Mouse (Mus musculus) embryonic fibroblast, embryonic 13.5 days (primary cell): ENCODE measurements around the gene Usf3. TPM values are rescaled to one million over a fixed set of nuclear protein-coding genes. Genes with fewer than 3 reads are reported as not detected.
A peak's percentile ranks its signal among the peaks of the same experiment; 100 is the strongest.

ENCODE experiments used
- H3K27ac ChIP-seq: 2 replicates; pipeline ENCODE4 v1.5.1; 2012; ENCODE audit warnings: low read length, control low read depth, inconsistent platforms; ENCODE audit not compliant: insufficient read depth
- H3K4me1 ChIP-seq: 2 replicates; pipeline ENCODE4 v1.6.1; 2011; ENCODE audit warnings: low read length; ENCODE audit not compliant: control insufficient read depth, insufficient read depth
- H3K4me3 ChIP-seq: 2 replicates; pipeline ENCODE4 v1.5.1; 2011; ENCODE audit warnings: mild to moderate bottlenecking, control low read depth, low read length; ENCODE audit not compliant: insufficient read depth
- CTCF ChIP-seq: IDR thresholded peaks from 2 replicates; pipeline ENCODE4 v1.5.1; 2011; ENCODE audit warnings: mild to moderate bottlenecking, control low read depth, low read length, moderate library complexity, borderline replicate concordance; ENCODE audit not compliant: insufficient read depth
- POLR2A ChIP-seq: IDR thresholded peaks from 2 replicates; pipeline ENCODE4 v1.6.1; 2011; ENCODE audit warnings: low read depth, mild to moderate bottlenecking, control low read depth, low read length, moderate library complexity
- polyA plus RNA-seq: library from polyadenylated mRNA; stranded (reverse); fragments of >200 nt; gene quantifications from 2 replicates; pipeline ENCODE4 v1.2.4, GENCODE M21; 2011; ENCODE audit warnings: low read depth; ENCODE audit not compliant: missing spikeins, insufficient read length

Gene Usf3
- polyA plus RNA-seq, 1 experiment, result 15.8 TPM

GRCm38 (mm10) chr16:44139536-44140185 lies 33.4 kb upstream of the Usf3 start, which contains the start of the genes Atp6v1a and Naa50:
TSS of gene Atp6v1a (minus strand) at chr16:44139705.
TSS of gene Naa50 (plus strand) at chr16:44139830.
- Histone ChIP-seq H3K4me1 (peaks cover 4% of the 10 kb centered on the region), H3K27ac (peak within 1 kb of the TSS; percentile 100), H3K4me3 (peak within 1 kb of the TSS; percentile 80)
- TF ChIP-seq POLR2A (peak; percentile 59), CTCF (no peak)

- Histone ChIP-seq H3K27ac (peak overlapping the region; percentile 76), H3K4me3 (peak overlapping the region; percentile 78), H3K4me1 (peaks cover 4% of the 10 kb centered on the region)
- TF ChIP-seq CTCF, result no peak
- TF ChIP-seq POLR2A, result peak; percentile 63
These were observed 32.8 kb upstream of the Usf3 start for GRCm38 (mm10) chr16:44140186-44140787.

GRCm38 (mm10) chr16:44141483-44141882 lies 31.6 kb upstream of the Usf3 start:
- Histone ChIP-seq H3K4me1 (peaks cover 3% of the 10 kb centered on the region; the same call in 1 of the 2 replicates), H3K4me3 (peak overlapping the region; percentile 32), H3K27ac (no peak overlapping the region)
- TF ChIP-seq CTCF (no peak), POLR2A (no peak)

- no peaks in the 10 kb centered on the region for H3K4me1 ChIP-seq
- no peak overlapping the region for H3K4me3 ChIP-seq
- TF ChIP-seq POLR2A, result no peak
- no peak for TF ChIP-seq CTCF
- H3K27ac ChIP-seq, result no peak overlapping the region
These were observed 23.9 kb upstream of the Usf3 start for GRCm38 (mm10) chr16:44149002-44149767.

- H3K4me3 ChIP-seq, result no peak overlapping the region
These were observed 18.5 kb upstream of the Usf3 start for GRCm38 (mm10) chr16:44154497-44155057.

GRCm38 (mm10) chr16:44159325-44159724 lies 13.7 kb upstream of the Usf3 start:
- TF ChIP-seq POLR2A (no peak), CTCF (no peak)
- Histone ChIP-seq H3K27ac (no peak overlapping the region), H3K4me1 (no peaks in the 10 kb centered on the region), H3K4me3 (no peak overlapping the region)

More at GRCm38 (mm10) chr16:44154497-44155057, 18.5 kb upstream of the Usf3 start:
- TF ChIP-seq POLR2A, result no peak
- no peak for TF ChIP-seq CTCF
- no peak overlapping the region for H3K27ac ChIP-seq
- no peaks in the 10 kb centered on the region for H3K4me1 ChIP-seq

- TF ChIP-seq POLR2A, result no peak
- TF ChIP-seq CTCF, result no peak
- Histone ChIP-seq H3K4me3 (no peak overlapping the region), H3K27ac (no peak overlapping the region), H3K4me1 (no peaks in the 10 kb centered on the region)
These were observed 9.2 kb upstream of the Usf3 start for GRCm38 (mm10) chr16:44163831-44164230.

GRCm38 (mm10) chr16:44165182-44165581 lies 7.9 kb upstream of the Usf3 start:
- Histone ChIP-seq H3K27ac (no peak overlapping the region), H3K4me3 (no peak overlapping the region), H3K4me1 (no peaks in the 10 kb centered on the region)
- TF ChIP-seq CTCF (no peak), POLR2A (no peak)

GRCm38 (mm10) chr16:44168990-44169389 lies 4.1 kb upstream of the Usf3 start:
- Histone ChIP-seq H3K27ac (no peak overlapping the region), H3K4me3 (no peak overlapping the region), H3K4me1 (no peaks in the 10 kb centered on the region)
- TF ChIP-seq POLR2A (no peak), CTCF (no peak)
